Mouse (Mus musculus) MEL (cell line): ENCODE results near the gene Cetn3.

Source experiments
- BHLHE40 ChIP-seq: IDR thresholded peaks from 2 replicates; pipeline ENCODE4 v1.6.1; 2012; ENCODE audit warnings: low read depth, mild to moderate bottlenecking, inconsistent platforms, low read length, improper control_type of control experiment, borderline replicate concordance
- CHD1 ChIP-seq: IDR thresholded peaks from 2 replicates; pipeline ENCODE4 v1.6.1; 2012; ENCODE audit warnings: low read depth, mild to moderate bottlenecking, inconsistent platforms, low read length, improper control_type of control experiment
- CTCF ChIP-seq, 3 experiments: IDR thresholded peaks in 2 of 3; conservative IDR thresholded peaks in 1 of 3; 2 replicates each; pipeline ENCODE4 v1.5.1; 2011 to 2012; ENCODE audit warnings: low read length in 3 of 3, low read depth in 2 of 3, mild to moderate bottlenecking in 2 of 3, improper control_type of control experiment in 1 of 3, inconsistent platforms in 1 of 3, mixed read lengths in 1 of 3, moderate library complexity in 1 of 3; ENCODE audit not compliant: control insufficient read depth in 1 of 3, insufficient read depth in 1 of 3, poor library complexity in 1 of 3, severe bottlenecking in 1 of 3
- E2F4 ChIP-seq: IDR thresholded peaks from 2 replicates; pipeline ENCODE4 v1.6.1; 2011; ENCODE audit warnings: low read depth, low read length, improper control_type of control experiment, borderline replicate concordance
- HCFC1 ChIP-seq: IDR thresholded peaks from 2 replicates; pipeline ENCODE4 v1.6.1; 2012; ENCODE audit warnings: low read depth, mild to moderate bottlenecking, inconsistent platforms, low read length, improper control_type of control experiment, moderate library complexity
- MAFK ChIP-seq: IDR thresholded peaks from 2 replicates; pipeline ENCODE4 v1.6.1; 2011; ENCODE audit warnings: low read depth, mild to moderate bottlenecking, low read length, improper control_type of control experiment, borderline replicate concordance
- MAX ChIP-seq: IDR thresholded peaks from 2 replicates; pipeline ENCODE4 v1.6.1; 2011; ENCODE audit warnings: low read length, improper control_type of control experiment
- NRF1 ChIP-seq: IDR thresholded peaks from 2 replicates; pipeline ENCODE4 v1.6.1; 2014; ENCODE audit warnings: low read depth, mild to moderate bottlenecking, inconsistent platforms, low read length, improper control_type of control experiment, moderate library complexity; ENCODE audit not compliant: poor library complexity, insufficient read depth, severe bottlenecking
- POLR2A ChIP-seq, 2 experiments: IDR thresholded peaks; 2 replicates each; pipeline ENCODE4 v1.6.1; 2011 to 2012; ENCODE audit warnings: low read length in 2 of 2, mild to moderate bottlenecking in 2 of 2, control low read depth in 1 of 2, improper control_type of control experiment in 1 of 2, low read depth in 1 of 2, moderate library complexity in 1 of 2; ENCODE audit not compliant: control insufficient read depth in 1 of 2, insufficient read depth in 1 of 2, poor library complexity in 1 of 2
- RAD21 ChIP-seq: IDR thresholded peaks from 2 replicates; pipeline ENCODE4 v1.6.1; 2011; ENCODE audit warnings: mild to moderate bottlenecking, low read depth, low read length, improper control_type of control experiment

GRCm38 (mm10) chr13:81767038-81767659 is 15.7 kb upstream of the Cetn3 start:
- TF ChIP-seq POLR2A (IDR thresholded peaks at IDR 0.05; ENCODE audit: control insufficient read depth in 1 of 2, insufficient read depth in 1 of 2, low read depth in 1 of 2, low read length in 2 of 2, poor library complexity in 1 of 2) (no peak), RAD21 (peak; percentile 70), MAFK (no peak), CHD1 (no peak), CTCF (IDR thresholded peaks at IDR 0.05 in 2 of 3, conservative IDR thresholded peaks at IDR 0.05 in 1 of 3; ENCODE audit: control insufficient read depth in 1 of 3, insufficient read depth in 1 of 3, low read depth in 2 of 3, low read length in 3 of 3, poor library complexity in 1 of 3, severe bottlenecking in 1 of 3) (peak; percentile 64 to 80 (median 65)), E2F4 (no peak), NRF1 (no peak), BHLHE40 (no peak), MAX (no peak), HCFC1 (no peak)
